Mouse (Mus musculus) liver, adult 2 months (tissue): ENCODE results near the gene Bmp6. TPM values are rescaled to one million over a fixed set of nuclear protein-coding genes. Genes with fewer than 3 reads are reported as not detected.

ENCODE experiments used
- DNase-seq: peaks from one replicate; pipeline ENCODE4 v3.0.0-alpha.2; 2011; ENCODE audit warnings: low read depth, low spot score; ENCODE audit errors: extremely low read depth
- H3K27ac ChIP-seq: fragments of 200-500 bp; replicated peaks from 2 replicates; pipeline ENCODE4 v1.5.1; 2012; ENCODE audit warnings: low read depth, mild to moderate bottlenecking, control low read depth, inconsistent platforms, low read length; ENCODE audit not compliant: insufficient read depth
- H3K27me3 ChIP-seq: fragments of 200-500 bp; 2 replicates; pipeline ENCODE4 v1.6.1; 2012; ENCODE audit warnings: mild to moderate bottlenecking, moderate library complexity, low read length, inconsistent platforms; ENCODE audit not compliant: control insufficient read depth, insufficient read depth
- H3K36me3 ChIP-seq: fragments of 200-500 bp; 2 replicates; pipeline ENCODE4 v1.6.1; 2012; ENCODE audit warnings: low read length, inconsistent platforms; ENCODE audit not compliant: control insufficient read depth, insufficient read depth
- H3K4me1 ChIP-seq: fragments of 200-500 bp; 2 replicates; pipeline ENCODE4 v1.6.1; 2011; ENCODE audit warnings: low read length; ENCODE audit not compliant: control insufficient read depth, insufficient read depth
- H3K4me3 ChIP-seq: fragments of 200-500 bp; 2 replicates; pipeline ENCODE4 v1.5.1; 2011; ENCODE audit warnings: low read depth, mild to moderate bottlenecking, control low read depth, low read length, moderate library complexity; ENCODE audit not compliant: insufficient read depth
- H3K79me2 ChIP-seq: fragments of 200-500 bp; 2 replicates; pipeline ENCODE4 v1.6.1; 2012; ENCODE audit warnings: inconsistent platforms, mild to moderate bottlenecking, low read length, moderate library complexity; ENCODE audit not compliant: control insufficient read depth, insufficient read depth
- H3K9ac ChIP-seq: fragments of 200-500 bp; 2 replicates; pipeline ENCODE4 v1.6.1; 2012; ENCODE audit warnings: low read depth, mild to moderate bottlenecking, control low read depth, inconsistent platforms, low read length
- CTCF ChIP-seq: fragments of 200-500 bp; IDR thresholded peaks from 2 replicates; pipeline ENCODE4 v1.5.1; 2011; ENCODE audit warnings: low read depth, low read length, control low read depth
- POLR2A ChIP-seq: fragments of 200-500 bp; IDR thresholded peaks from 2 replicates; pipeline ENCODE4 v1.6.1; 2011; ENCODE audit warnings: low read length, control low read depth; ENCODE audit not compliant: insufficient read depth; ENCODE audit errors: extremely low read depth
- WGBS: fragments of 180-500 bp; shearing (Covaris S2); methylation state at CpG from one replicate; pipeline ENCODE4 v1.1.7; 2018; 5-methylcytosine and 5-hydroxymethylcytosine counted together
- polyA plus RNA-seq: library from polyadenylated mRNA; depleted of rRNA; stranded (reverse); fragments of >200 nt; gene quantifications from 2 replicates; pipeline ENCODE4 v1.2.3, GENCODE M21; 2012
- total RNA-seq: library from RNA; depleted of rRNA; stranded (reverse); fragments of >200 nt; gene quantifications from 2 replicates; pipeline ENCODE4 v1.2.3, GENCODE M21; 2014

The Bmp6 gene
- total and polyA plus RNA-seq, 2 experiments, result 2.6 to 2.9 TPM

- TF ChIP-seq CTCF, result no peak
- TF ChIP-seq POLR2A, result no peak
- peaks cover 66% of the 10 kb centered on the region for H3K36me3 ChIP-seq
- WGBS, result 86% methylated on average over 10 of the region's 10 CpGs
Measured at GRCm38 (mm10) chr13:38511979-38512378, 167.1 kb downstream of the Bmp6 start.

GRCm38 (mm10) chr13:38513921-38514320, 169.0 kb downstream of the Bmp6 start:
- H3K4me1 ChIP-seq, result peaks cover 16% of the 10 kb centered on the region; the same call in 1 of the 2 replicates
- H3K9ac ChIP-seq, result no peak overlapping the region
- no peak for DNase-seq
- H3K36me3 ChIP-seq, result peaks cover 65% of the 10 kb centered on the region
- WGBS, result 90% methylated on average over 7 of the region's 7 CpGs
- H3K27me3 ChIP-seq, result no peaks in the 10 kb centered on the region
- H3K79me2 ChIP-seq, result peaks cover 15% of the 10 kb centered on the region
- H3K27ac ChIP-seq, result no peak overlapping the region
- no peak for TF ChIP-seq CTCF
- TF ChIP-seq POLR2A, result no peak
- H3K4me3 ChIP-seq, result no peak overlapping the region

More at GRCm38 (mm10) chr13:38511979-38512378, 167.1 kb downstream of the Bmp6 start:
- DNase-seq, result no peak
- Histone ChIP-seq H3K27ac (no peak overlapping the region), H3K9ac (no peak overlapping the region), H3K79me2 (peaks cover 15% of the 10 kb centered on the region), H3K4me3 (no peak overlapping the region), H3K27me3 (no peaks in the 10 kb centered on the region), H3K4me1 (peaks cover 13% of the 10 kb centered on the region; the same call in 1 of the 2 replicates)

GRCm38 (mm10) chr13:38515431-38515830, 170.5 kb downstream of the Bmp6 start:
- Histone ChIP-seq H3K4me1 (peaks cover 16% of the 10 kb centered on the region; the same call in 1 of the 2 replicates), H3K4me3 (no peak overlapping the region), H3K9ac (no peak overlapping the region), H3K36me3 (peaks cover 63% of the 10 kb centered on the region), H3K79me2 (peaks cover 18% of the 10 kb centered on the region), H3K27ac (0 out of 2 replicates have a peak overlapping the region, but pooled peaks have one; percentile 7), H3K27me3 (no peaks in the 10 kb centered on the region)
- DNase-seq, result peak; percentile 81
- 22% methylated on average over 2 of the region's 2 CpGs for WGBS
- no peak for TF ChIP-seq CTCF
- TF ChIP-seq POLR2A, result no peak

- Histone ChIP-seq H3K4me3 (no peak overlapping the region), H3K27ac (0 out of 2 replicates have a peak overlapping the region, but pooled peaks have one; percentile 7), H3K27me3 (no peaks in the 10 kb centered on the region), H3K79me2 (peaks cover 21% of the 10 kb centered on the region), H3K9ac (no peak overlapping the region), H3K36me3 (peaks cover 62% of the 10 kb centered on the region), H3K4me1 (peaks cover 16% of the 10 kb centered on the region; the same call in 1 of the 2 replicates)
- 11% methylated on average over 3 of the region's 3 CpGs for WGBS
- TF ChIP-seq POLR2A (no peak), CTCF (no peak)
- peak; percentile 63 for DNase-seq
Measured at GRCm38 (mm10) chr13:38515845-38516244, 170.9 kb downstream of the Bmp6 start.

GRCm38 (mm10) chr13:38516582-38516981, 171.7 kb downstream of the Bmp6 start:
- H3K27me3 ChIP-seq, result no peaks in the 10 kb centered on the region
- H3K4me1 ChIP-seq, result peaks cover 16% of the 10 kb centered on the region; the same call in 1 of the 2 replicates
- H3K79me2 ChIP-seq, result peaks cover 23% of the 10 kb centered on the region
- no peak for DNase-seq
- peaks cover 66% of the 10 kb centered on the region for H3K36me3 ChIP-seq
- no peak for TF ChIP-seq POLR2A
- TF ChIP-seq CTCF, result no peak
- WGBS, result 84% methylated on average over 11 of the region's 11 CpGs
- no peak overlapping the region for H3K4me3 ChIP-seq
- H3K27ac ChIP-seq, result 0 out of 2 replicates have a peak overlapping the region, but pooled peaks have one; percentile 0
- H3K9ac ChIP-seq, result no peak overlapping the region

- no peak for TF ChIP-seq POLR2A
- TF ChIP-seq CTCF, result no peak
- peaks cover 31% of the 10 kb centered on the region; the same call in 1 of the 2 replicates for H3K4me1 ChIP-seq
- no peaks in the 10 kb centered on the region for H3K27me3 ChIP-seq
- peaks cover 16% of the 10 kb centered on the region; the same call in 1 of the 2 replicates for H3K79me2 ChIP-seq
- DNase-seq, result no peak
- H3K4me3 ChIP-seq, result no peak overlapping the region
- no peak overlapping the region for H3K27ac ChIP-seq
- WGBS, result 80% methylated on average over 11 of the region's 11 CpGs
- peaks cover 57% of the 10 kb centered on the region for H3K36me3 ChIP-seq
- H3K9ac ChIP-seq, result no peak overlapping the region
Measured at GRCm38 (mm10) chr13:38520299-38520698, 175.4 kb downstream of the Bmp6 start.
